Mouse (Mus musculus): ENCODE measurements around the gene Hnrnpl.

- TF ChIP-seq TCF12 (IDR thresholded peaks at IDR 0.05; ENCODE audit: low read depth, low read length) (no peak), CTCF (conservative IDR thresholded peaks at IDR 0.05 in 1 of 2, IDR thresholded peaks at IDR 0.05 in 1 of 2; ENCODE audit: low read depth in 2 of 2, low read length in 2 of 2) (no peak), E2F4 (IDR thresholded peaks at IDR 0.05; ENCODE audit: insufficient replicate concordance, low read depth, low read length) (no peak), TBP (conservative IDR thresholded peaks at IDR 0.05; ENCODE audit: low read depth, low read length) (no peak), IRF4 (IDR thresholded peaks at IDR 0.05; ENCODE audit: low read depth, low read length) (no peak), CHD2 (IDR thresholded peaks at IDR 0.05; ENCODE audit: low read length) (no peak), GABPA (IDR thresholded peaks at IDR 0.05; ENCODE audit: insufficient replicate concordance, low read depth, low read length) (no peak)
Observed at GRCm38 (mm10) chr7:28815230-28815629, 6.9 kb downstream of the Hnrnpl start.

Measured in CH12.LX (cell line).